Mouse (Mus musculus) WW6 (cell line): ENCODE data around the gene Stra6.

Source experiments
- DNase-seq: peaks from one replicate; pipeline ENCODE4 v3.0.0-alpha.2; 2013; ENCODE audit warnings: low read depth, low spot score

Gene Stra6

DNA sequence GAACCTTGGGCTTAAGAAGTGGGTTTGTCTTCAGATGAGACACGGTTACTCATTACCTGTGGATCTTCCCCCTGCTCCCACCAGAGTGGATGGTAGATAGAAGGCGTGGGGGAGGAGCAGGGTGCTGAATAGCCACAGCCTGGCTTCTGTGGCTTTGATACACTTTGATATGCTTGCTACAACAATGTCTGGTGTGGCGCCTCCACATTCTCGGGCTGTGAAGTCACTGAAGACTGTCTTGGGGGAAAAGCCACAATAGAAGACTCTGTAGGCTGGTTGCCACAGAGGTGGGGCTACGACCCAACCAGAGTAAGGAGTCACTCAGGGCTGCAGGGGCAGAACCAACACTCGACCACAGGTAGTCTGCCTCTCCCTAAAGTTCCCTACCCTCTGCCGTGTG lies 68.1 kb downstream of the Stra6 start:
- no peak for DNase-seq

DNA sequence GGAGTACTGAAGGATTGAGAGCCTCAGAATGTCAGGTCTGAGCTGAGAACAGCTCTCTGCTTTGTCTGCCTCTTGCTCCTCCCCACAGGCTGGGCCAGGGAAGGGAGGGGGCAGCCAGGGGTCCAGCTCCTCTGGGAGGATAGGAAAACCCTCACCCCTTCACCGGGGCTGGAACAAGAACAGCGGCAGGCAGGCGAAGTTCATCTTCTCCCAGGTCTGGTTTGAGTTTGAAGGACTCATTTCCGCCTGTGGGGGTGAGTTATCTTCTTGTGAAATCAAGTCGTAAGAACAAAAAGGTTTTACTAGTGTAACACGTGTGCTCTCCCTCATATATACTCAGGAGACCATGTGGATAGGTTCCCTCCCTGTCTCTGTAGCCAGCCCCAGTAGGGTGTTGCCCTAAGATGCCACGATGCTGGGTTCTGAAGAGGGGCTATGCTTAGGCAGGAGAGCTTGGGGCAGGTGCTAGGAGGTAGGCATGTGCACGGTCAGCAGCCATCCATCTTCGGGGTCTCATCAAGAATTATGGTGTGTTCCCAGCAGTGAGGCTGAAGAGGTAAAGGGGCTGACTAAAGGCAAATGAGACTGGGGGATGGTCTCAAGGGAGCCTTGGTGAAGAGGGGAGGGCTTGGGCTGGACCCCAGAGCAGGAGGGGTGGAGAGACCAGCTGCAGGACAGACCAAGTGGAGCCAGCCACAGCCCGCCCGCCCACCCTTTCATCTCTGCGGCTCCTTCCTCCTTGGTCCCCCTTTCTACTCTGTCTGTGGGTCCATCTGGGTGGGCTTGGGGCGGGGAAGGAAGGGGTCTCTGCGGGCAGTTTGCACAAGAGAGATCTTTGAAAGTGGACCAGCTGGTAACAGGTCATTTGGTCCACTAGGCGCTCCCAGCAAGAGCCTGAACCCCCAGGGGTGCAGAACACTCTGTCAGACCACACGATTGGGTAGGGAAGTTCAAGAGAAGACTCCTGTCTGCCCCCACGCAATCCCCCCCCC lies 70.6 kb downstream of the Stra6 start:
- DNase-seq: no peak

DNA sequence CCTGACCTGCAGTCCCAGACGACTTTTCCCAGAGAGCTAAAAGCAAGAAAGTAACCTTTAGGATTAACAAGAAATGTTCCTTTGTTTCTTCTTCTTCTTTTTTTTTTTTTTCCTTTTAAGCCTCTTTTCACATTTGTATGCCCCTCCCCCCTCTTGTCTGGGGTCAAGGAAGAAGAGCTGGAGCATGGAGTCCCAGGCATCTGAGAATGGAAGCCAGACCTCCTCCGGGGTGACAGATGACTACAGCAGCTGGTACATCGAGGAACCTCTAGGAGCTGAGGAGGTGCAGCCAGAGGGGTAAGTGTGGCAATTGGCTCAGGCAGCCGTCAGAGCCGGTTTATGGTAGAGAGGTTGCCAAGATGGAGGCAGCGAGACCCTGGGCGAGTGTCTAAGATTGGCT lies 71.3 kb downstream of the Stra6 start:
- no peak for DNase-seq

DNA sequence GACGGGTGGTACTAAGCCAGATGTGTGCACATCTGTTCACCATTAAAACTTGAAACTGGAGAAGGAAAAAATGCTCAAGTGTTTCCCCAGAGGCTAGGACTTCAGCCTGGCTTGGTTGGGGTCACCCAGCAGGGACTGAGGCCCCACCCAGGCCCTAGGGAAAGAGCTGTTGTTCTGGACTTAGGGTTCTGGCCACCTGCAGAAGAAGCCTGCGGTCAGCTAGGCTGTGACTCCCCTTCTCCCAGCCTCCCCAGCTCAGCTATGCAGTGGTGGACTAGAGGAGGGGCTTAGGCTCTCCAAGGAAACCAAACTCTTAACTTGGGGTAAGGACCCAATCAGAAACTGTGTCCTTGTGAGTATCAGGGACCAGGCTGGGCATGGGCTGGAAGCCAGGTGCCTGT lies 72.3 kb downstream of the Stra6 start:
- no peak for DNase-seq

DNA sequence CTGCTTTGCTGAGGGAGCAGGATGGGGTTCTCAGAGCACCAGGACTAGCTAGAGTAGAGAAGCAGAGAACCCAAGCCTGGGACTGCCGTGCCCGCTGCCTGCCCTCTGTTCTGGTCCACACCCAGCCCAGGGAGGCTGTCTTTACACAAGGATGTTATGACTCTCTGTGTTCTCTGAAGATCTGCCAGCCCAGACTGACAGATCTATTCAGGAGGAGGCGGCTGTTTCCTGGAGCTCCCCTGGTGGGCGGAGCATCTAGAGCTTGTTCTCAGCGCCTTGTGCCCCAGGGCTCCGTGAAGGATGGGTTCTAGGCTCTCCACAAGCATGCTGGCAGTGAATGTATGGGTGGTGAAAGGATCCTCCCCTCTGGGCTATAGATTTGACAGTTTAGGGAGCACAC lies 76.4 kb downstream of the Stra6 start:
- no peak for DNase-seq

DNA sequence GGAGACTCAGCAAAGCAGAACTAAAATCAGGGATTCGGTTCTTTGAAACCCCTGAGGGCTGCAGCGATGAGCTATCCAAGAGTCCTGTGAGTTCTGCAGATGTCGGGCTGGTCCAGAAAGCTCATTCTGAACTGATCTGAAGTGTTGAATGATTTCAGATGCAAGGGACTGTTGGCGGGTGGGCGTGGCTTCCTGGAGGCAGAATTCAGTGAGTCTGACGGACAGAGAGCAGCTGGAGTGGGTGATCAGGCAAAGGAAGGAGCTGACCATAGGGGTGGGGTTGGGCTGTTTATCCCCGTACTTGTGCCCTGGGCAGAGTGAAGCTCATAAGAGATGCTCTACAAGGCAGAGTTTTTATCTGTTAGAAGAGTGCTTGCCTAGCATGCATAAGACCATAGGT lies 79.8 kb downstream of the Stra6 start:
- no peak for DNase-seq

DNA sequence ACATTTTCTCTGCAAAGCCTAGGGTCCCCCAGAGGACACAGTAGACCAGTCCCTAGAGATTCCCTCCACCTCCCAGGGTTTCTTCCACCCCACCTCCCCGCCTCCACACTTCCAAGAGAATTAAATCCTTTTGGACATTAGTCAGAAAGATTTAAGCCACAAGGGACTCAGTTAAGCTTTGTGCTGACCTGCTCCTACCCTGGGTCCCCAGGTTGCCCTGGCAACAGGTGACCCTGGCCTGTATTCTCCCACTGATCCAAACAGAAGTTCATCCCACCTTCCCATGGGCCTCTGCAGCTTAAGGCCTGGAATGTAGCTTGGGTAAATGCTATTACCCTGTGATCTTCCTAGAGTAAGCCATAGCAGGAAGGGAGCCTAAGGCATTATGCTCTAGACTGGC lies 81.1 kb downstream of the Stra6 start:
- no peak for DNase-seq

DNA sequence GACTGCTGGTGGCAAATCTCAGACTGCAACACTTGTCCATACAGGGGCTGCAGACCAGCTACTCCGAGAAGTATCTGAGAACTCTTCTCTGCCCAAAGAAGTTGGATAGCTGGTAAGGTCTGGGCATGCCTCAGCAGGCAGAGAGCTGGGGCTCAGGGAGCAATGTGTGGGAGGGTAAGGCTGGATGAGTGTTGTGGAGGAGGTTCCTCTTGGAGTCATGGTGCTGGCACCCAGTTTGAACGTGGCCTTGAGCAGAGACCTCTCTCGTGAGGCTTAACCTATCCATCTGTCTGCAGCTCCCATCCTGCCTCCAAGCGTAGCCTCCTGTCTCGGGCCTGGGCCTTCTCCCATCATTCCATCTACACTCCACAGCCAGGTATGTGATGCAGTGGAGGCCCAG lies 81.8 kb downstream of the Stra6 start:
- DNase-seq: no peak

DNA sequence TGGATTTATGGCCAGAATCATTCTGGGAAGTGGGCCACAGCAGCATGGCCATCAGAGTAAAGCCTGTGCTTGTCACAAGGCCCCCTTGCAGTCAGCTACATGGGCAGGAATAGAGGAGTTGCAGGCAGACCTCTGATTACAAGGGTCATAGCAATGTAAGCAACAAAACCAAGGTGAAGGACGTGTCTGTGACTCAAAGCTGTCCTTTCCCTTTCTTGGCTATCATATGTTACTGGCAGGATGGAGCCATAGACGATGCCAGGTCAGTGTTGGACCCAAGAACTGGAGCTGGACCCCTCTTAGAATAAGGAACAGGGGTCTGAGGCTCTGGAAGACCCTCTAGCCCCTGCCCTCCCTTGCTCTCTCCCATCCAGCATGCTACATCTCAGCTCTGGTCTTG lies 85.2 kb downstream of the Stra6 start:
- no peak for DNase-seq

DNA sequence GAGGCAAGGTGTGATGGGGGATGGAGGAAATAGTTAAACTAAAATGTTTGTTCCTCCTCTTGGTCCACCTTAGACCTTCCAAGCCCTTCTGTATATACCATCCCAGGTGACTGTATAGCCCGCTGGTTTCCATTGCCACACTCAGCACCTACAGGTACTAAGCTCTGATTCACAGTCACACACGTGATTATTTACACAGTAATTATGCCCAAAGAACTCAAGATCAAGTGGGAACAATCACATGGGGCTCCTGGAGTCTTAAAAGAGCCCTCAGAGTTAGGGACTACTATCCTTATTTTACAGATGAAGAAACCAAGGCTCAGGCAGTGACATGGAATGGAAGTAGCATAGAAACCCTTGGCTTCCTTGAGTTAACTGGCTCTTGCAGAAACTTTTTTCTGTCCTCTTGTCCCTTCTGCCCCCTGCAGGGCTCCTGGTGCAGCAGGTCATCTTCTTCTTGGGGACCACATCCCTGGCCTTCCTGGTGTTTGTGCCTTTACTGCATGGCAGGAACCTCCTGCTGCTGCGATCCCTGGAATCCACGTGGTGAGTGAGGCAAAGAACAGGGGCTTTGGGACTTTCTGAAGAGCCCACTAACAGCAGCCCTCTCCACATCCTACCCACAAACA lies 87.3 kb downstream of the Stra6 start:
- no peak for DNase-seq

DNA sequence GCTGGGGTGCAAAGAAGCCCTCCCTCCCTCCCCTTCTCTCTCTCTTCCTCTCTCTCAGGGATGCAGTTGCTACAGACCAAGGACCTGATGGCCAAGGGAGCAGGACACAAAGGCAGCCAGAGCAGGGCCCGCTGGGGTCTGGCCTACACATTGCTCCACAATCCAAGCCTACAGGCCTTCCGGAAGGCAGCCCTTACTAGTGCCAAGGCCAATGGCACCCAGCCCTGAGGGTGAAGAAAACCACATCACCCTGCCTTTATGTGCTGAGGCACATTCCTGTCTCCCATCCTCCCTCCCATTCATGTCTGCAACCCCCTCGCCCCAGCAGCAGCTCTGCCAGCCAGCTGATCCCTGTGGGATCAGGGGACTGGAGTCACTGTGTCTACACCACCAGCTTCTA lies 89.5 kb downstream of the Stra6 start:
- DNase-seq: no peak

DNA sequence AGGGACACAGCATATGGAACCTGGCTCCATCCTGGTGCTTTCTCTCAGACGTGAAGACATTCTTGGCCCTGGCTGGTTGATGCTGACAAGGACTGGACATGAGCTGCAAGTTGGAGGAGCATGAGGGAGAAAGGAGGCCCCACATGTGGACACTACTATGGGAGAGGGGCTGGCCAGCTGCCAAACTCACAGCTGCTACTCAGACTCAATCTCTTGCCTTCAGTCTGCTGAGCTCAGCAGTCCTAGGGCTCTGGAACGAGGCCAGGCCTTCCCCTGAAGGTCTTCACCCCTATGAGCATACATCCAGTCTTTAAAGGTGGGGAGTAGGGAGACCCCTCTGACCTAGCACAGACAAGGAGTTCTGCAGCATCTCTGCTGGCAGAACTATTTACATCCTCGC lies 91.8 kb downstream of the Stra6 start:
- no peak for DNase-seq

DNA sequence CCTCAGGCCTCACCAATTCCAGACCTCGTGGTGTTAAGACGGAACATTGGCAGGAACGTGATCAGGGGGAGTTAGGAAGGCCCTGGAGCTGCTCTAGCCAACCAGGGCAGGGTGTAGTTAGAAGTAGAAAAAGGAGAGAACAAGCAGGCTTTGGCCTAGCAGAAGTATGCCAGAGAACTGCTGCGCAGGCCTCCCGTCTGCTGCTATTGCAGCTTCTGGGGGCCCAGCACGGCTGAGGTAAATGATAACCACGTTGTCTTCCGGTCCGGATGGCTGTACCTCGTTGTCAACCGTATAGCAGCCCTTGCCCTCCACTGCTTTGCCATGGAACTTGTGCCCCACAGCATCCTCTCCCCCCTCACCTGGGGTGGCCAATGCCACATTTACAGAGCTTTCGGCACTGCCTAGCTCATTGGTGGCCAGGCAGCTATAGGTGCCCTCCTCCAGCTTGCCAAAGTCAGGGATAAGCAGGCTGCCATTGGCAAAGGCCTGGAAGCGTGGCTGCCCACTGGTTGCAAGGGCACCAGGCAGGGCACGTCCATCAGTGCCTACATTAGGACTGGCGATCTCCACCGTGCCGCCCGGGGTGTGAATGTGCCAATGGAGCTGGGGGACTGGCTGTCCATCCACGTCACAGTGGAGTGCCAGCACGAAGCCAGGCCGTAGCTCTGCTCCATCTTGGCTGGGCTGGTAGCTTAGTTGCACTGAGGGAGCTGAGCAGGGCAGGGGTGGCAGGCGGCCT lies 93.4 kb downstream of the Stra6 start:
- no peak for DNase-seq

DNA sequence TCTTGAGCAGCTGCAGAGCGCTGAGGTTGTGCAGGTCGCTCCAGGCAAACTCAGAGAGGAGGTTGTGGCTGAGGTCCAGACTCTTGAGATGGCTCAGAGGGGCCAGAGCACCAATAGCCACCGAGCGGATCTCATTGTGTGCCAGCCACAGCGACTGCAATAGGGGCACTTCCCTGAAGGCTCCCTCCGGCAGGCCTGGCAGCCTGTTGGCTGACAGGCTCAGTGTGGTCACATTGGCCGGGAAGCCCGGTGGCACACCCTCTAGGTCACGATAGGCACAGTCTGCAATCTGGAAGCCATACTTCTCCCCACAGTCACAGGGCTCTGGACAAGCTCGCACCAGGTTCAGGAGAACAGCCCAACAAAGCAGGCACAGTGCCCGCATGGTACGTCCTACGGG lies 94.2 kb downstream of the Stra6 start:
- no peak for DNase-seq

DNA sequence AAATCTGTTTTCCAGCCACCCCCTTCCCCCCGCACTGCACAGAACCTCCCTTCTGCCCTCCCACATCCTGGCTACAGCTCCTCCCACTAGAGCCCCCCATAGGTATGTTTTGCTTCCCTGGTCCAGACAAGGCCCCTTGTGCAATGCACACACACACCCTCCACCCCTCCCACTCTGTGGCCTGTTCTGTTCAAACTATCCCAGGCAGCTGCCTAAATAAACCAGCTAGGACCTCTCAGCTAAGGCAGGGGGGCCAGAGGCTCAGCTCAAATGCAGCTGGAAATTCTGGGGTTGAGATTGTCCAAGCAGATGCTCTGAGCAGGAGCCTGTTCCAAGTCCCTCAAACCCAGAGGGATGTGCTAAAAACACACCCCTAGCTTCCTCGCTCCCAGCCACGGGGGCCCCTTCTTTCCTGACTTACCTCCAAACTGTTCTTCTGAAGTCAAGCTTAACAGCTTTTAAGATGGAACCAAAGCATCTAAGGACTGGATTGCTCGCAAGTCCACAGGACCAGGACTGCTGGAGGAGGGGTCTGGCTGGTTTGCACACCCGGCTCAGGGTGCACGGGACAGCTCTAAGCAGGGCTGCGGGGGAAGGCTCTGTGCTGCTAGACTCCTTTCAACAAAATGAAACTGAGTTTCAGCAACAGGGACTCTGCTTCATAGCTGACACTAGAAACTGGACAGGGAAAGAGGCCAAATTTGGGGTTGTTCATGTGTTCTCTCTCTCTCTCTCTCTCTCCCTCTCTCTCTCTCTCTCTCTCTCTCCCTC lies 95.1 kb downstream of the Stra6 start:
- DNase-seq: no peak

DNA sequence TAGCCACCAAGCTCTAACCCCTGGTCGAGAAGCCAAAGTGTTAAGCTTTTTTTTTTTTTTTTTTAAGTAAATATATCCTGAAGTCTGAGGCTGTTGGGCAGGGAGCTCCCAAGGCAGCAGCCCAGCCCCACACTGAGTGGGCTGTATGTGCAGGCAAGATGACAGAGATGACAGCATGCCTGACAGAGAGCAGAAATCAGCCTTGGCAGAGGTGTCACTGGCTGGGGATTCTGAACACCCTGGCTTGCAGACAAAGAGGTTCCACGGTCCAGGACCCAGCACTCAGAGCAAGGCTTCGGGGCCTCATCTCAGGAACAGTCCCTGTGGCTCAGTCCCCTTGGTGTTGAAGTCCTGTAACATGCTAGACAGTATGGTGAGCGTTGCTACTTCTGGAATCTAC lies 96.3 kb downstream of the Stra6 start:
- no peak for DNase-seq

DNA sequence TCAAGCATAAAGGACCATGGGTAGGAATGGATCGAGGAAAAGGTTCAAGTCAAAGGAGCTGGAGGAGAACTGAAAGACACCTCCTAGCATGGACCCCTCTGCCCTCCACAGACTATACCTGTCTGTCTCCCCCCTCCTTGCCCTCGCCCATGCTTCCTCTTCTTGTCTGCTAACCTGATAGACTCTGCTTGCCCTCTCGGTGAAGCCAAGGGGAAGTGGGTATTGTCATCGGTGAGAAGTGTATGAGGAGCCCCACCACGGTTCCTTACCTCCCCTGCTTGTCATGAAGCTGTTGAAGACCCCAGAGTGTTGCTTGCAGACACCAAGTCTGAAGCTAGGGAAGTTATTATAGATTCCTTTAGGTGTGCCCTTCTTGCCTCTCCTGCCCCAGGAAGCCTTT lies 96.7 kb downstream of the Stra6 start:
- no peak for DNase-seq

DNA sequence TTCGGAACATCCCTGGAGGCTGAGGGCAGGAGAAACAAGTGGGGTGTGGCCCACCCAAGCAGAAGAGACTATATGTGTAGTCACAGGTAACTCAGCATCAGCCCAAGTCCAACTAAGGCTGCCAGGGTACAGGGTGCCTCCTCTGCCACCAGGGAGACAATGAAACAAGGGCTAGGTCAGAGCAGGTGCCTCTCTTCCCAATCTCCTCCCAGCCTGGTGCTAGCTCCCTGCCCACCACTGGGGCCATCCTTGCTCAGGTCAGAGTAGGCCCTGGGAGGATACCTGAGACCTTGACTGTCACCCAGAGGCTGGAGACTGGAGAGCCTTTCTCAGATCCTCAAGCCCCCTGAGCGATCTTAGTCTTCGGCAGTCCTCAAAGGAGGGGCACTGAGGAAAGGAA lies 98.6 kb downstream of the Stra6 start:
- DNase-seq: no peak

DNA sequence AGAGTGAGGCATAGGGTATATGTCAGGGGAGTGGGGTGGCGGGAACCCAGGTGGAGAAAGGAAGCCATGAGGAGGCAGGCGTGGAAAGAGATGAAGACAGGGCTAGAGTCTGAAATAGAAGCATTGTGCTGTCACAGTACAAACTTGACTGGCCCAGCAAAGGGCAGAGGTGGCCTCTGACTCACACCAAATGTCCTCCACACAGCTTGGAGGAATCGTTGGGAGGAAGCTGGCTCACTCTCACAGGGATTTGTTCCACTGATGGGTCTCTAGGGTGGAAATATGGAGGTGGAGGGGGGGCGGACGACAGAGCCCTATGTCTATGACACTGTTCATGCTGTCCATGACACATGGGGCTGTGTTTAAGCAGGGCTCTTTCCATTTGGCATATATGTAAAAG lies 99.6 kb downstream of the Stra6 start:
- no peak for DNase-seq

DNA sequence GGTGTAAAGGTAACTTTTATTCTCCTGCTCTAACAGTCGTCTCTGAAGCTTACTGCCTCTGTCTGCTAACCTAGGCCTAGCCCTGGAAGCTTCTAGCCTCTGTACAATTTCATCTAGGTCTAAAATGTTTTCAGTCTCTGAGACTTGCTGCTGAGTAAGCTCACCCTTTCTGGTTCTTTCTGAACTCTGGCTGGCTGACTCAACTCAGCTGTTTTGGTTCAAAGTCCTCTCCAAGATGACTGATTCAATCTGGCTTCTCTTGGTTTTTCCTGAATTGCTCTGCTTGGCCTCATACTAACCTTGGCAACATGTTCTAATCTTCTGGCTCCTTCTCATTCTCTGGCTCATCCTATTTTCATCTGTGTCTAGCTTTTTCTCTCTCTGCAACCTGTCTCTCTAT lies 102.2 kb downstream of the Stra6 start:
- no peak for DNase-seq

DNA sequence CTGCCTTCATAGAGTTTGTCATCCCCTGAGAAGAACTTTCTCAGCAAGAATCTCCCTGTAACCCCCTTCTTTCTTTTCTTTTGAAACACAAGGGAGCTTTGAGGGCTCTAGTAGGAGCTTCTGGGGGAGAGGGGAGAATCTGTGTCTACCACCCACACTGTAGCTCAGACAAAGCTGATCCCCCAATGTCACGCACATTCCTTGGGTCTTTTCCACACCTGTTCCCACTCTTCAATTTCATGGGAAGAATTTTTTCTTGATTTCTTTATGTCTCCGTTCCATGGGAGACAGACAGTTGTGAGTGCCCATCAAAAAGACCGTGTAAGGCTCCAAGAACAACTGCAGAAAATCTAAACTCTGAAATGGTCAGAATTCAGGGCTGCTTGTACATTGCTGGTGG lies 105.3 kb downstream of the Stra6 start:
- no peak for DNase-seq

DNA sequence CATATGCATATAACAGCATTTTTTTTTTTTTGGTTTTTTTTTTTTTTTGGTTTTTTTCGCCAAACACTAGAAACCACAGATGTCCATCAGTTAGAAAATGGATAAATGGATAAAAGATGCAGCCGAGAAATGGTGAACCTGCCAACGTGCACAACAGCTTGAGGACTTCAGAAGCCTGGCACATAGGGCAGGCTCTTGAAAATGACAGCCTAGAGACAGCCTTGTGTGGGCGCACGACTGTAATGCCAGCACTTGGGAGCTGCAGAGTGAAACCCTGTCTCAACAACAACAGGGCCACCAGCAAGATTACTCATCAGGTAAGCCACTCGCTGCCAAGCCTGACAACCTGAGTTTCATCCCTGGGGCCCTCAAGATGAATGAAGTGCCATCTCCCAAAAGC lies 105.8 kb downstream of the Stra6 start:
- DNase-seq: no peak
